ENCODE assay signal across 25 mouse cellular contexts in the genomic region with DNA sequence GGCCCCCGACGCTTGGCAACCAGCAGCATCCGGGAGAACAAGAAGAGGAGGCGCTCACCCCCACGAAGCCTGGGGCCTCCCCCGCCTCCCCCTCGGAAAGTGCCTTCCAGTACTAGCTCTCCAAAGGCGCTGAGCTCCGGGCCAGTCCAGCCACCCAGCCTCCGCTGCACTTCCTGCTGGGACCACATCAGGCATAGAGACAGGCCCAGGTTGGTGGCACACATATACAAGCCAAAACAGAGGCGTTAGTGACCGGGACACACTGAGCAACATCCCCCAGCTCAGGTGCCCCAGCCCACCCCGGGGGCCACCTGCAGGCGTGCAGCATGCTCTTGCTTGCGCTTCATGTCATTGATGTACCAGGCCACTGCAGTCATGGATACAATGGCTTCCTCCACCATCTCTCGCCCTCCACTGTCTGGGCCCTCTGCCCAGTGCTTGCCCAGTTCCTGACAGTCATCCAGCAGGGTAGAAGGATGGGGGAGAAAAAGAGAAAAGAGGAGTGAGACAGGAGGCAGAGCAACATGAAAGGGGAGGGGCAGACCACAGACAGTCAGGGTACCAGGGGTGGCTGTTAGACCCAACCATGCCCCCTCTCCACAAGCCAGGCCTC. TPM values are rescaled to one million over a fixed set of nuclear protein-coding genes. Genes with fewer than 3 reads are reported as not detected.
DNase-seq lines count a peak whose midpoint lies in the region; ATAC-seq and TF ChIP-seq lines count a peak whose summit lies in the region.
"Had no signal": no experiment of that assay in that cellular context is flagged by ENCODE, and none has a peak within 500 bp of the region (broad histone marks: within the 10 kb centered on the region; RNA-seq: fewer than 3 reads in every experiment).

No protein-coding gene starts in this region.

- no peak for TF ChIP-seq CTCF in hindbrain, postnatal 0 days (IDR thresholded peaks at IDR 0.05; ENCODE audit: low read depth)
- TF ChIP-seq CTCF in midbrain, postnatal 0 days (IDR thresholded peaks at IDR 0.05) = no peak

- peak; percentile 49 for DNase-seq in hindbrain, postnatal 0 days (ENCODE audit: low spot score)
- no peak for DNase-seq in midbrain, postnatal 0 days (ENCODE audit: low spot score)
- DNase-seq in spleen, adult 18-20 months = no peak
- DNase-seq: adrenal gland, postnatal 36 days; cerebellum, adult 11 months; cerebellum, adult 9-11 months; forebrain, postnatal 0 days; gastrocnemius, postnatal 14 days; heart, adult 2 months; kidney, adult 11 months; kidney, postnatal 36 days; layer of hippocampus, postnatal 36 days; lung, embryonic 14.5 days; lung, postnatal 4 days; thymus, adult 18-20 months had no signal

- H3K27ac ChIP-seq in forebrain, embryonic 13.5 days = no peak overlapping the region
- H3K27ac ChIP-seq in forebrain, embryonic 16.5 days (ENCODE audit: low read length) = no peak overlapping the region
- H3K27ac ChIP-seq in hindbrain, postnatal 0 days = no peak overlapping the region
- H3K27ac ChIP-seq in hindbrain, embryonic 13.5 days = no peak overlapping the region
- no peak overlapping the region for H3K27ac ChIP-seq in midbrain, embryonic 13.5 days
- H3K27ac ChIP-seq in midbrain, postnatal 0 days (ENCODE audit: low read depth, low read length) = no peak overlapping the region
- H3K27ac ChIP-seq: heart, adult 2 months; heart, embryonic 15.5 days; kidney, embryonic 15.5 days; limb, embryonic 15.5 days; liver, embryonic 14.5 days had no signal

- peaks cover 20% of the 10 kb centered on the region for H3K4me1 ChIP-seq in forebrain, embryonic 13.5 days
- peaks cover 18% of the 10 kb centered on the region for H3K4me1 ChIP-seq in forebrain, embryonic 16.5 days (replicated peaks; ENCODE audit: control insufficient read depth, insufficient read depth, low read length)
- peaks cover 7% of the 10 kb centered on the region; the same call in 1 of the 2 replicates for H3K4me1 ChIP-seq in hindbrain, postnatal 0 days (ENCODE audit: insufficient read depth, low read length)
- peaks cover 33% of the 10 kb centered on the region for H3K4me1 ChIP-seq in hindbrain, embryonic 13.5 days (replicated peaks)
- H3K4me1 ChIP-seq in midbrain, embryonic 13.5 days (replicated peaks) = peaks cover 23% of the 10 kb centered on the region
- peaks cover 10% of the 10 kb centered on the region; the same call in 1 of the 2 replicates for H3K4me1 ChIP-seq in midbrain, postnatal 0 days (ENCODE audit: insufficient read depth, low read length)

- no peak overlapping the region for H3K4me2 ChIP-seq in forebrain, embryonic 13.5 days
- H3K4me2 ChIP-seq in forebrain, embryonic 16.5 days (ENCODE audit: low read length) = no peak overlapping the region
- no peak overlapping the region for H3K4me2 ChIP-seq in hindbrain, postnatal 0 days (ENCODE audit: low read depth, low read length)
- no peak overlapping the region for H3K4me2 ChIP-seq in hindbrain, embryonic 13.5 days
- no peak overlapping the region for H3K4me2 ChIP-seq in midbrain, embryonic 13.5 days (replicated peaks)
- H3K4me2 ChIP-seq in midbrain, postnatal 0 days (ENCODE audit: low read depth, low read length, poor library complexity, severe bottlenecking) = no peak overlapping the region
- H3K4me2 ChIP-seq: kidney, embryonic 15.5 days; limb, embryonic 15.5 days; lung, embryonic 14.5 days had no signal

- no peaks in the 10 kb centered on the region for H3K27me3 ChIP-seq in forebrain, embryonic 13.5 days
- H3K27me3 ChIP-seq in forebrain, embryonic 16.5 days (replicated peaks; ENCODE audit: control insufficient read depth, insufficient read depth, low read length) = no peaks in the 10 kb centered on the region
- no peaks in the 10 kb centered on the region for H3K27me3 ChIP-seq in hindbrain, postnatal 0 days (ENCODE audit: insufficient read depth, low read length)
- H3K27me3 ChIP-seq in hindbrain, embryonic 13.5 days = no peaks in the 10 kb centered on the region
- no peaks in the 10 kb centered on the region for H3K27me3 ChIP-seq in midbrain, embryonic 13.5 days
- H3K27me3 ChIP-seq in midbrain, postnatal 0 days (ENCODE audit: insufficient read depth, low read length) = no peaks in the 10 kb centered on the region
- H3K27me3 ChIP-seq: heart, embryonic 15.5 days; kidney, embryonic 15.5 days; limb, embryonic 15.5 days had no signal

- H3K36me3 ChIP-seq in forebrain, embryonic 13.5 days (ENCODE audit: poor library complexity, severe bottlenecking) = peaks cover 69% of the 10 kb centered on the region
- H3K36me3 ChIP-seq in forebrain, embryonic 16.5 days (ENCODE audit: control insufficient read depth, insufficient read depth) = peaks cover 14% of the 10 kb centered on the region
- no peaks in the 10 kb centered on the region for H3K36me3 ChIP-seq in hindbrain, postnatal 0 days (ENCODE audit: insufficient read depth, low read length)
- peaks cover 58% of the 10 kb centered on the region for H3K36me3 ChIP-seq in hindbrain, embryonic 13.5 days
- H3K36me3 ChIP-seq in midbrain, embryonic 13.5 days = peaks cover 54% of the 10 kb centered on the region
- H3K36me3 ChIP-seq in midbrain, postnatal 0 days (ENCODE audit: insufficient read depth, low read length) = peaks cover 11% of the 10 kb centered on the region; the same call in 1 of the 2 replicates

- no peak overlapping the region for H3K4me3 ChIP-seq in forebrain, embryonic 13.5 days
- H3K4me3 ChIP-seq in forebrain, embryonic 16.5 days (replicated peaks; ENCODE audit: low read length) = no peak overlapping the region
- H3K4me3 ChIP-seq in hindbrain, postnatal 0 days (ENCODE audit: low read length) = no peak overlapping the region
- no peak overlapping the region for H3K4me3 ChIP-seq in hindbrain, embryonic 13.5 days
- no peak overlapping the region for H3K4me3 ChIP-seq in midbrain, embryonic 13.5 days (replicated peaks)
- no peak overlapping the region for H3K4me3 ChIP-seq in midbrain, postnatal 0 days (ENCODE audit: low read depth, low read length)
- H3K4me3 ChIP-seq: heart, adult 2 months; heart, embryonic 15.5 days; kidney, embryonic 15.5 days; limb, embryonic 15.5 days; myocyte had no signal

- no peak for ATAC-seq in forebrain, embryonic 13.5 days
- no peak for ATAC-seq in forebrain, embryonic 16.5 days
- no peak for ATAC-seq in hindbrain, postnatal 0 days
- no peak for ATAC-seq in hindbrain, embryonic 13.5 days (ENCODE audit: low FRiP score)
- no peak for ATAC-seq in midbrain, embryonic 13.5 days
- no peak for ATAC-seq in midbrain, postnatal 0 days (ENCODE audit: low FRiP score)
- ATAC-seq: CD4-positive, CD25-positive, alpha-beta regulatory T cell, adult 4 months; forebrain, postnatal 0 days had no signal

- WGBS in forebrain, embryonic 13.5 days = 89% methylated on average over 16 of the region's 16 CpGs
- 90% methylated on average over 16 of the region's 16 CpGs for WGBS in forebrain, embryonic 16.5 days
- WGBS in hindbrain, postnatal 0 days = 71% methylated on average over 16 of the region's 16 CpGs
- WGBS in hindbrain, embryonic 13.5 days = 91% methylated on average over 16 of the region's 16 CpGs
- 94% methylated on average over 16 of the region's 16 CpGs for WGBS in midbrain, embryonic 13.5 days
- 87% methylated on average over 16 of the region's 16 CpGs for WGBS in midbrain, postnatal 0 days

- no peaks in the 10 kb centered on the region for H3K9me3 ChIP-seq in forebrain, embryonic 13.5 days (replicated peaks)
- no peaks in the 10 kb centered on the region for H3K9me3 ChIP-seq in forebrain, embryonic 16.5 days (ENCODE audit: control insufficient read depth, low read length)
- H3K9me3 ChIP-seq in hindbrain, postnatal 0 days (ENCODE audit: low read length) = no peaks in the 10 kb centered on the region
- H3K9me3 ChIP-seq in hindbrain, embryonic 13.5 days = no peaks in the 10 kb centered on the region
- H3K9me3 ChIP-seq in midbrain, embryonic 13.5 days = no peaks in the 10 kb centered on the region
- no peaks in the 10 kb centered on the region for H3K9me3 ChIP-seq in midbrain, postnatal 0 days (ENCODE audit: low read length)
- H3K9me3 ChIP-seq: heart, embryonic 15.5 days; kidney, embryonic 15.5 days; limb, embryonic 15.5 days had no signal

- peak overlapping the region; percentile 30; the same call in 1 of the 2 replicates for H3K9ac ChIP-seq in forebrain, embryonic 13.5 days
- no peak overlapping the region for H3K9ac ChIP-seq in forebrain, embryonic 16.5 days (replicated peaks; ENCODE audit: low read depth, low read length)
- H3K9ac ChIP-seq in hindbrain, postnatal 0 days (replicated peaks; ENCODE audit: low read length) = no peak overlapping the region
- H3K9ac ChIP-seq in hindbrain, embryonic 13.5 days = no peak overlapping the region
- H3K9ac ChIP-seq in midbrain, embryonic 13.5 days (replicated peaks) = 0 out of 2 replicates have a peak overlapping the region, but pooled peaks have one; percentile 1
- H3K9ac ChIP-seq in midbrain, postnatal 0 days (replicated peaks; ENCODE audit: low read length, poor library complexity, severe bottlenecking) = no peak overlapping the region
- H3K9ac ChIP-seq: forebrain, postnatal 0 days; heart, embryonic 15.5 days; kidney, embryonic 15.5 days; limb, embryonic 15.5 days; liver, embryonic 14.5 days; lung, embryonic 14.5 days had no signal

RNA-seq across cellular contexts. Expression of a gene that starts 4.6 kb away (rescaled TPM):
- 43.1 and 50.0 TPM in 2 replicates for polyA plus RNA-seq in forebrain, embryonic 13.5 days (2015; fragmentation: Nextera tagmentation; extraction: Ambion mirVana)
- polyA plus RNA-seq in forebrain, embryonic 16.5 days (2015; fragmentation: Nextera tagmentation; extraction: Ambion mirVana) = 40.7 and 50.8 TPM in 2 replicates
- total RNA-seq in hindbrain, postnatal 0 days (2014; rRNA removed) = 18.6 and 20.6 TPM in 2 replicates
- 9.1 and 10.0 TPM in 2 replicates for polyA plus RNA-seq in hindbrain, postnatal 0 days (2015; fragmentation: Nextera tagmentation; extraction: Ambion mirVana)
- polyA plus RNA-seq in hindbrain, embryonic 13.5 days (2015; fragmentation: Nextera tagmentation; extraction: Ambion mirVana) = 32.0 and 34.6 TPM in 2 replicates
- polyA plus RNA-seq in midbrain, embryonic 13.5 days (2015; fragmentation: Nextera tagmentation; extraction: Ambion mirVana) = 34.5 and 37.6 TPM in 2 replicates
- 15.3 and 19.4 TPM in 2 replicates for total RNA-seq in midbrain, postnatal 0 days (2014; rRNA removed)
- 7.9 and 8.0 TPM in 2 replicates for polyA plus RNA-seq in midbrain, postnatal 0 days (2015; fragmentation: Nextera tagmentation; extraction: Ambion mirVana)

RNA-seq across cellular contexts. Expression of a gene that starts 12.3 kb away (rescaled TPM):
- 4.5 and 4.8 TPM in 2 replicates for polyA plus RNA-seq in forebrain, embryonic 13.5 days (2015; fragmentation: Nextera tagmentation; extraction: Ambion mirVana)
- polyA plus RNA-seq in forebrain, embryonic 16.5 days (2015; fragmentation: Nextera tagmentation; extraction: Ambion mirVana) = 6.5 and 6.7 TPM in 2 replicates
- total RNA-seq in hindbrain, postnatal 0 days (2014; rRNA removed) = 2.1 and 3.9 TPM in 2 replicates
- polyA plus RNA-seq in hindbrain, postnatal 0 days (2015; fragmentation: Nextera tagmentation; extraction: Ambion mirVana) = 3.0 and 3.4 TPM in 2 replicates
- polyA plus RNA-seq in hindbrain, embryonic 13.5 days (2015; fragmentation: Nextera tagmentation; extraction: Ambion mirVana) = 4.6 and 4.9 TPM in 2 replicates
- 3.1 and 4.2 TPM in 2 replicates for polyA plus RNA-seq in midbrain, embryonic 13.5 days (2015; fragmentation: Nextera tagmentation; extraction: Ambion mirVana)
- 3.0 and 4.1 TPM in 2 replicates for total RNA-seq in midbrain, postnatal 0 days (2014; rRNA removed)
- 2.9 and 3.4 TPM in 2 replicates for polyA plus RNA-seq in midbrain, postnatal 0 days (2015; fragmentation: Nextera tagmentation; extraction: Ambion mirVana)

RNA-seq across cellular contexts. Expression of a gene that starts 17.3 kb away (rescaled TPM):
- 644 and 704 TPM in 2 replicates for polyA plus RNA-seq in forebrain, embryonic 13.5 days (2015; fragmentation: Nextera tagmentation; extraction: Ambion mirVana)
- polyA plus RNA-seq in forebrain, embryonic 16.5 days (2015; fragmentation: Nextera tagmentation; extraction: Ambion mirVana) = 464 and 494 TPM in 2 replicates
- total RNA-seq in hindbrain, postnatal 0 days (2014; rRNA removed) = 97.7 and 154 TPM in 2 replicates
- polyA plus RNA-seq in hindbrain, postnatal 0 days (2015; fragmentation: Nextera tagmentation; extraction: Ambion mirVana) = 539 and 575 TPM in 2 replicates
- polyA plus RNA-seq in hindbrain, embryonic 13.5 days (2015; fragmentation: Nextera tagmentation; extraction: Ambion mirVana) = 537 and 543 TPM in 2 replicates
- polyA plus RNA-seq in midbrain, embryonic 13.5 days (2015; fragmentation: Nextera tagmentation; extraction: Ambion mirVana) = 531 and 537 TPM in 2 replicates
- total RNA-seq in midbrain, postnatal 0 days (2014; rRNA removed) = 158 and 163 TPM in 2 replicates
- 536 and 539 TPM in 2 replicates for polyA plus RNA-seq in midbrain, postnatal 0 days (2015; fragmentation: Nextera tagmentation; extraction: Ambion mirVana)

RNA-seq across cellular contexts. Expression of a gene that starts 24.7 kb away (rescaled TPM):
- polyA plus RNA-seq in forebrain, embryonic 13.5 days (2015; fragmentation: Nextera tagmentation; extraction: Ambion mirVana) = 49.3 and 51.5 TPM in 2 replicates
- 39.9 and 40.2 TPM in 2 replicates for polyA plus RNA-seq in forebrain, embryonic 16.5 days (2015; fragmentation: Nextera tagmentation; extraction: Ambion mirVana)
- 33.6 and 39.5 TPM in 2 replicates for total RNA-seq in hindbrain, postnatal 0 days (2014; rRNA removed)
- polyA plus RNA-seq in hindbrain, postnatal 0 days (2015; fragmentation: Nextera tagmentation; extraction: Ambion mirVana) = 42.1 and 42.9 TPM in 2 replicates
- 43.7 and 44.8 TPM in 2 replicates for polyA plus RNA-seq in hindbrain, embryonic 13.5 days (2015; fragmentation: Nextera tagmentation; extraction: Ambion mirVana)
- polyA plus RNA-seq in midbrain, embryonic 13.5 days (2015; fragmentation: Nextera tagmentation; extraction: Ambion mirVana) = 43.4 and 49.5 TPM in 2 replicates
- total RNA-seq in midbrain, postnatal 0 days (2014; rRNA removed) = 30.7 and 37.9 TPM in 2 replicates
- 41.6 and 43.2 TPM in 2 replicates for polyA plus RNA-seq in midbrain, postnatal 0 days (2015; fragmentation: Nextera tagmentation; extraction: Ambion mirVana)

RNA-seq across cellular contexts. Expression of a gene that starts 25.0 kb away (rescaled TPM):
- polyA plus RNA-seq in forebrain, embryonic 13.5 days (2015; fragmentation: Nextera tagmentation; extraction: Ambion mirVana) = 95.4 and 97.1 TPM in 2 replicates
- 107 and 111 TPM in 2 replicates for polyA plus RNA-seq in forebrain, embryonic 16.5 days (2015; fragmentation: Nextera tagmentation; extraction: Ambion mirVana)
- 56.7 and 67.6 TPM in 2 replicates for total RNA-seq in hindbrain, postnatal 0 days (2014; rRNA removed)
- polyA plus RNA-seq in hindbrain, postnatal 0 days (2015; fragmentation: Nextera tagmentation; extraction: Ambion mirVana) = 83.0 and 84.1 TPM in 2 replicates
- 93.0 and 100 TPM in 2 replicates for polyA plus RNA-seq in hindbrain, embryonic 13.5 days (2015; fragmentation: Nextera tagmentation; extraction: Ambion mirVana)
- 97.9 and 99.2 TPM in 2 replicates for polyA plus RNA-seq in midbrain, embryonic 13.5 days (2015; fragmentation: Nextera tagmentation; extraction: Ambion mirVana)
- 80.3 and 84.2 TPM in 2 replicates for total RNA-seq in midbrain, postnatal 0 days (2014; rRNA removed)
- 89.3 and 90.0 TPM in 2 replicates for polyA plus RNA-seq in midbrain, postnatal 0 days (2015; fragmentation: Nextera tagmentation; extraction: Ambion mirVana)

Comparison
In these comparisons a context has a peak if more than half of its experiments do, and no peak if none do; other contexts are left out.
1. H3K9ac ChIP-seq: peak in forebrain, embryonic 13.5 days (single experiment) and midbrain, embryonic 13.5 days (single experiment); none in forebrain, embryonic 16.5 days (single experiment), hindbrain, postnatal 0 days (single experiment), hindbrain, embryonic 13.5 days (single experiment) and midbrain, postnatal 0 days (single experiment).